Mouse (Mus musculus) MEL (cell line): ENCODE data around the gene Gm27029. TPM values are rescaled to one million over a fixed set of nuclear protein-coding genes. Genes with fewer than 3 reads are reported as not detected.
A peak's percentile ranks its signal among the peaks of the same experiment; 100 is the strongest.

Experiments used
- DNase-seq: peaks from one replicate; pipeline ENCODE4 v3.0.0; 2011; ENCODE audit warnings: low read depth, low spot score
- H3K27ac ChIP-seq: 2 replicates; pipeline ENCODE4 v1.5.1; 2012; ENCODE audit warnings: low read depth, mild to moderate bottlenecking, control low read depth, low read length, moderate library complexity; ENCODE audit not compliant: control insufficient read depth
- H3K27me3 ChIP-seq, 2 experiments: fragments of 150-350 bp in 1 of 2; sonication (generic) in 1 of 2; 2 replicates each; pipeline ENCODE4 v1.6.1; 2012; ENCODE audit warnings: low read length in 2 of 2, mild to moderate bottlenecking in 2 of 2, improper control_type of control experiment in 1 of 2, moderate library complexity in 1 of 2; ENCODE audit not compliant: insufficient read depth in 2 of 2, control insufficient read depth in 1 of 2
- H3K36me3 ChIP-seq, 2 experiments: 2 replicates each; pipeline ENCODE4 v1.6.1; 2012 to 2014; ENCODE audit warnings: low read length in 2 of 2, improper control_type of control experiment in 1 of 2, inconsistent platforms in 1 of 2, mild to moderate bottlenecking in 1 of 2; ENCODE audit not compliant: insufficient read depth in 2 of 2, control insufficient read depth in 1 of 2
- H3K4me1 ChIP-seq, 2 experiments: fragments of 150-350 bp in 1 of 2; sonication (generic) in 1 of 2; 2 replicates each; pipeline ENCODE4 v1.6.1; 2012; ENCODE audit warnings: low read length in 2 of 2, improper control_type of control experiment in 1 of 2, mild to moderate bottlenecking in 1 of 2; ENCODE audit not compliant: insufficient read depth in 2 of 2, control insufficient read depth in 1 of 2
- H3K4me3 ChIP-seq, 2 experiments: fragments of 150-350 bp in 1 of 2; sonication (generic) in 1 of 2; 2 replicates each; pipeline ENCODE4 v1.5.1; 2012; ENCODE audit warnings: low read depth in 2 of 2, low read length in 2 of 2, mild to moderate bottlenecking in 2 of 2, moderate library complexity in 2 of 2, control low read depth in 1 of 2, improper control_type of control experiment in 1 of 2; ENCODE audit not compliant: control insufficient read depth in 1 of 2, insufficient read depth in 1 of 2
- H3K79me2 ChIP-seq: 2 replicates; pipeline ENCODE4 v1.6.1; 2012; ENCODE audit warnings: mild to moderate bottlenecking, low read length, moderate library complexity; ENCODE audit not compliant: control insufficient read depth, poor library complexity, insufficient read depth
- H3K9ac ChIP-seq: 2 replicates; pipeline ENCODE4 v1.6.1; 2012; ENCODE audit warnings: low read depth, mild to moderate bottlenecking, control low read depth, low read length, moderate library complexity; ENCODE audit not compliant: control insufficient read depth, poor library complexity, severe bottlenecking
- H3K9me3 ChIP-seq: fragments of 150-350 bp; sonication (generic); replicated peaks from 2 replicates; pipeline ENCODE4 v1.6.1; 2012; ENCODE audit warnings: mild to moderate bottlenecking, low read length, improper control_type of control experiment, moderate library complexity; ENCODE audit not compliant: insufficient read depth
- CTCF ChIP-seq, 3 experiments: IDR thresholded peaks in 2 of 3; conservative IDR thresholded peaks in 1 of 3; 2 replicates each; pipeline ENCODE4 v1.5.1; 2011 to 2012; ENCODE audit warnings: low read length in 3 of 3, low read depth in 2 of 3, mild to moderate bottlenecking in 2 of 3, improper control_type of control experiment in 1 of 3, inconsistent platforms in 1 of 3, mixed read lengths in 1 of 3, moderate library complexity in 1 of 3; ENCODE audit not compliant: control insufficient read depth in 1 of 3, insufficient read depth in 1 of 3, poor library complexity in 1 of 3, severe bottlenecking in 1 of 3
- E2F4 ChIP-seq: IDR thresholded peaks from 2 replicates; pipeline ENCODE4 v1.6.1; 2011; ENCODE audit warnings: low read depth, low read length, improper control_type of control experiment, borderline replicate concordance
- ELF1 ChIP-seq: IDR thresholded peaks from 2 replicates; pipeline ENCODE4 v1.6.1; 2014; ENCODE audit warnings: low read depth, mild to moderate bottlenecking, inconsistent platforms, low read length, improper control_type of control experiment, moderate library complexity
- ETS1 ChIP-seq: IDR thresholded peaks from 2 replicates; pipeline ENCODE4 v1.6.1; 2012; ENCODE audit warnings: low read depth, mild to moderate bottlenecking, inconsistent platforms, low read length, improper control_type of control experiment, moderate library complexity
- GATA1 ChIP-seq: IDR thresholded peaks from 2 replicates; pipeline ENCODE4 v1.6.1; 2011; ENCODE audit warnings: low read depth, low read length, improper control_type of control experiment
- HCFC1 ChIP-seq: IDR thresholded peaks from 2 replicates; pipeline ENCODE4 v1.6.1; 2012; ENCODE audit warnings: low read depth, mild to moderate bottlenecking, inconsistent platforms, low read length, improper control_type of control experiment, moderate library complexity
- KAT2A ChIP-seq: conservative IDR thresholded peaks from 2 replicates; pipeline ENCODE4 v1.6.1; 2012; ENCODE audit warnings: low read depth, low read length, improper control_type of control experiment, inconsistent platforms
- NRF1 ChIP-seq: IDR thresholded peaks from 2 replicates; pipeline ENCODE4 v1.6.1; 2014; ENCODE audit warnings: low read depth, mild to moderate bottlenecking, inconsistent platforms, low read length, improper control_type of control experiment, moderate library complexity; ENCODE audit not compliant: poor library complexity, insufficient read depth, severe bottlenecking
- POLR2AphosphoS5 ChIP-seq: IDR thresholded peaks from 2 replicates; pipeline ENCODE4 v1.6.1; 2012; ENCODE audit warnings: low read depth, borderline replicate concordance, mild to moderate bottlenecking, inconsistent platforms, low read length, moderate library complexity, mixed read lengths
- RAD21 ChIP-seq: IDR thresholded peaks from 2 replicates; pipeline ENCODE4 v1.6.1; 2011; ENCODE audit warnings: mild to moderate bottlenecking, low read depth, low read length, improper control_type of control experiment
- TAL1 ChIP-seq: IDR thresholded peaks from 2 replicates; pipeline ENCODE4 v1.6.1; 2012; ENCODE audit warnings: mild to moderate bottlenecking, inconsistent platforms, low read length, moderate library complexity, mixed read lengths
- TBP ChIP-seq: IDR thresholded peaks from 2 replicates; pipeline ENCODE4 v1.8.0; 2011; ENCODE audit warnings: low read depth, low read length, improper control_type of control experiment
- UBTF ChIP-seq: IDR thresholded peaks from 2 replicates; pipeline ENCODE4 v1.6.1; 2012; ENCODE audit warnings: low read depth, mild to moderate bottlenecking, inconsistent platforms, low read length, improper control_type of control experiment, moderate library complexity, borderline replicate concordance; ENCODE audit not compliant: insufficient read depth
- USF1 ChIP-seq: IDR thresholded peaks from 2 replicates; pipeline ENCODE4 v1.6.1; 2014; ENCODE audit warnings: low read depth, mild to moderate bottlenecking, inconsistent platforms, low read length, improper control_type of control experiment, moderate library complexity
- USF2 ChIP-seq, 2 experiments: IDR thresholded peaks; 2 replicates each; pipeline ENCODE4 v1.6.1; 2011 to 2012; ENCODE audit warnings: improper control_type of control experiment in 2 of 2, low read length in 2 of 2, borderline replicate concordance in 1 of 2, inconsistent platforms in 1 of 2, low read depth in 1 of 2, mild to moderate bottlenecking in 1 of 2; ENCODE audit not compliant: insufficient read depth in 1 of 2
- ZMIZ1 ChIP-seq: IDR thresholded peaks from 2 replicates; pipeline ENCODE4 v1.6.1; 2012; ENCODE audit warnings: low read depth, mild to moderate bottlenecking, inconsistent platforms, low read length, improper control_type of control experiment, moderate library complexity
- ZNF384 ChIP-seq: IDR thresholded peaks from 2 replicates; pipeline ENCODE4 v1.6.1; 2012; ENCODE audit warnings: low read depth, mild to moderate bottlenecking, inconsistent platforms, low read length, improper control_type of control experiment
- polyA plus RNA-seq, 2 experiments: library from polyadenylated mRNA; stranded (reverse) in 1 of 2; unstranded in 1 of 2; fragments of >175 nt in 1 of 2; fragments of >200 nt in 1 of 2; gene quantifications; 2 replicates each; pipeline versions ENCODE4 v1.2.1 to v1.2.4; 2012; ENCODE audit warnings: low replicate concordance in 2 of 2, low read depth in 1 of 2; ENCODE audit not compliant: insufficient read length in 2 of 2, insufficient read depth in 1 of 2, missing spikeins in 1 of 2
- total RNA-seq: library from RNA; depleted of rRNA; stranded (reverse); fragments of 300-350 nt; gene quantifications from 2 replicates; pipeline ENCODE4 v1.2.3, GENCODE M21; 2012; rRNA removed

The Gm27029 gene
- total RNA-seq (6.8 and 7.4 TPM in 2 replicates), polyA plus RNA-seq (1 to 10 TPM in 1 of 2 experiments, not detected in 1; 4.2 TPM)

DNA sequence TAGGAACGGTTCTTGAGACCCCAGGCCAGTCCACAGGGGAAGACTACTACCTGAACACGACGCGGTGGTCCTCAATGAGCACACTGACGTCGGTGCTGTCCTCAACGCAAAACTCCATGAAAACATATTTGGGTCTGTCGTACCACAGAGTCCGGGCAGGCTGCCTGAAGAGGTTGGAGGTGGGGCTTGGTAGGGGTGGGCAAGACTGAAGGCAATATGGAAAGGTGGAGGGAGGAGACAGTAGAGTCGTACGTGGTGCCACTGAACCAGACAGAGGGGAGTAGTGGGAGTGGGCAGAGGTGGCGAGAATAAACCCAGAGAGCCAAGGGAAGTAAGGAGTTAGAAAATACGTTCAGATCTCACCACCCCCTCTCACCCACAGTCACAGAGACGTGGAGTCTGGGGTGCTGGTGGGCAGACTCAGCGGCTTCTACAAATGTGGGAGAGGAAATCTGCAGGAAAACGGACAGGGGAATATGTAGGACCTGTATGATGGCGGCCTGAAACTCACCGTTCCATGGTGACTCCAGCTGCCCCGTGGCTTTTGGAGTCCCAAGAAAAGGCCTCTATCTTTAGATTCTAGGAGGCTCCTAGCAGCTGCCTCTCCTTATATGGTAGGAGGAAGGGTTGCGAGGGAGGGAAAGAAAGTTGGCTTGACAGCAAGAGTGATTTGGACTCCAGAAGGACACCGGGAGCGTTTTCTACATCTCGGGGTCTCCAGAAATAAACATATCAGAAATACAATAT is at the start of gene Gm27029:
TSS of gene Gm27029 (minus strand) at position 692 of the 747 bp plus-strand sequence.
- H3K9me3 ChIP-seq: no peaks in the 10 kb centered on the region
- peak within 1 kb of the TSS; percentile 59 for H3K27ac ChIP-seq
- H3K36me3 ChIP-seq: peaks cover 0 to 20% of the 10 kb centered on the region in 2 experiments; a peak in 3 of 4 replicates
- H3K4me3 ChIP-seq: peak within 1 kb of the TSS; percentile 85 to 91
- H3K79me2 ChIP-seq: peaks cover 20% of the 10 kb centered on the region
- DNase-seq: peak; percentile 59
- H3K27me3 ChIP-seq: no peaks in the 10 kb centered on the region
- H3K4me1 ChIP-seq: peaks cover 11 to 25% of the 10 kb centered on the region in 2 experiments
- peak within 1 kb of the TSS; percentile 85 for H3K9ac ChIP-seq
- TF ChIP-seq ZMIZ1 (peak; percentile 85), TBP (peak; percentile 43; the same call in 1 of the 2 replicates), E2F4 (no peak), RAD21 (no peak), CTCF (IDR thresholded peaks at IDR 0.05 in 2 of 3, conservative IDR thresholded peaks at IDR 0.05 in 1 of 3; ENCODE audit: control insufficient read depth in 1 of 3, insufficient read depth in 1 of 3, low read depth in 2 of 3, low read length in 3 of 3, poor library complexity in 1 of 3, severe bottlenecking in 1 of 3) (no peak), USF2 (IDR thresholded peaks at IDR 0.05; ENCODE audit: borderline replicate concordance in 1 of 2, insufficient read depth in 1 of 2, low read depth in 1 of 2, low read length in 2 of 2) (no peak), ELF1 (no peak), ZNF384 (no peak), UBTF (no peak), HCFC1 (0 out of 2 replicates have a peak, but pooled peaks have one; percentile 22), TAL1 (no peak), POLR2AphosphoS5 (no peak)

DNA sequence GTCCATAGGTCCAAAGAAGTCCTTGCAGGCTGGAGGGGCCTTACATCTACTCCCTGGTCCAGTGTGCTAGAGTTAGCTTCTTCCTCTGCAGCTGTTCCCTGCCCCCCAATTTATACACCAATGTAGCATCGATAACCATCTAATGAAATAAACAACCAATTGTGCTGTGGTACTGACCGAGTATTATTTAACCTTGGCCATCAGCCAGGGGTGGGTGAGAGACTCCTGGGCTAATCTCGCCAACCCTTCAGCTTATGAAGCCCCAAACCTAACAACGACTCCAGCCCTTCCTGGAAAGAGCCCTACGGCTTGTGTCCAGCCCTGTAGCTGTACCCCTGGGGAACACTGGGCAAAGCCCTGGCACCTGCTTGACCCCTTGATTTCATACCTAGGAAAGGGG is 49.7 kb upstream of the Gm27029 start:
- Histone ChIP-seq H3K36me3 (no peaks in the 10 kb centered on the region), H3K79me2 (no peaks in the 10 kb centered on the region), H3K9ac (no peak overlapping the region), H3K4me3 (no peak overlapping the region), H3K9me3 (no peaks in the 10 kb centered on the region), H3K27me3 (no peaks in the 10 kb centered on the region), H3K4me1 (no peaks in the 10 kb centered on the region), H3K27ac (no peak overlapping the region)
- DNase-seq: no peak
- TF ChIP-seq USF1 (no peak), ELF1 (no peak), TAL1 (no peak), ZMIZ1 (no peak), ETS1 (no peak), KAT2A (no peak), CTCF (IDR thresholded peaks at IDR 0.05 in 2 of 3, conservative IDR thresholded peaks at IDR 0.05 in 1 of 3; ENCODE audit: control insufficient read depth in 1 of 3, insufficient read depth in 1 of 3, low read depth in 2 of 3, low read length in 3 of 3, poor library complexity in 1 of 3, severe bottlenecking in 1 of 3) (no peak), NRF1 (no peak), GATA1 (no peak)
